19 mouse cellular contexts compared by ENCODE assay signal in genomic region chr7:45004546-45004945, GRCm38 (mm10). TPM values are rescaled to one million over a fixed set of nuclear protein-coding genes. Genes with fewer than 3 reads are reported as not detected.
DNase-seq lines count a peak whose midpoint lies in the region; ATAC-seq and TF ChIP-seq lines count a peak whose summit lies in the region.
"Had no signal": no experiment of that assay in that cellular context is flagged by ENCODE, and none has a peak within 500 bp of the region (broad histone marks: within the 10 kb centered on the region; RNA-seq: fewer than 3 reads in every experiment).

No protein-coding gene starts in this region.

- H3K79me2 ChIP-seq in heart, adult 2 months (replicated peaks; ENCODE audit: control insufficient read depth, insufficient read depth, low read length) = no peaks in the 10 kb centered on the region; the same call in 1 of the 2 replicates

- no peak for DNase-seq in heart, adult 2 months
- peak; percentile 55 for DNase-seq in kidney, postnatal 0 days (ENCODE audit: low spot score)
- DNase-seq in kidney, adult 2 months = no peak
- peak; percentile 52 for DNase-seq in 416B (ENCODE audit: low read depth)
- no peak for DNase-seq in limb, embryonic 10.5 days (ENCODE audit: low spot score)
- DNase-seq in forebrain, embryonic 11.5 days (ENCODE audit: low spot score) = no peak
- DNase-seq in left cerebral cortex, adult 9 months (ENCODE audit: low spot score in 2 of 2) = no peak
- DNase-seq: adrenal gland, postnatal 14 days; cerebellum, postnatal 25 days; right cerebral cortex, postnatal 4 days; thymus, postnatal 14 days had no signal

- no peaks in the 10 kb centered on the region for H3K9me3 ChIP-seq in heart, embryonic 14.5 days (ENCODE audit: control insufficient read depth, low read length)
- no peaks in the 10 kb centered on the region for H3K9me3 ChIP-seq in kidney, postnatal 0 days (replicated peaks; ENCODE audit: low read length)
- H3K9me3 ChIP-seq in limb, embryonic 10.5 days (replicated peaks) = no peaks in the 10 kb centered on the region
- H3K9me3 ChIP-seq in forebrain, embryonic 11.5 days (ENCODE audit: control insufficient read depth, low read length) = no peaks in the 10 kb centered on the region
- H3K9me3 ChIP-seq: embryonic facial prominence, embryonic 12.5 days; hindbrain, embryonic 12.5 days; midbrain, embryonic 13.5 days had no signal

- no peak for TF ChIP-seq POLR2A in heart, adult 2 months (IDR thresholded peaks at IDR 0.05; ENCODE audit: insufficient read depth, low read depth, low read length)
- TF ChIP-seq POLR2A in kidney, adult 2 months (IDR thresholded peaks at IDR 0.05; ENCODE audit: low read depth, low read length) = no peak

- H3K9ac ChIP-seq in heart, embryonic 14.5 days (ENCODE audit: low read length) = no peak overlapping the region
- H3K9ac ChIP-seq in heart, adult 2 months (ENCODE audit: low read depth, low read length) = no peak overlapping the region
- H3K9ac ChIP-seq in kidney, postnatal 0 days (ENCODE audit: low read depth, low read length) = no peak overlapping the region
- no peak overlapping the region for H3K9ac ChIP-seq in forebrain, embryonic 11.5 days (ENCODE audit: low read length)
- H3K9ac ChIP-seq: embryonic facial prominence, embryonic 12.5 days; hindbrain, embryonic 12.5 days; midbrain, embryonic 13.5 days had no signal

- H3K4me2 ChIP-seq in heart, embryonic 14.5 days (ENCODE audit: low read length) = no peak overlapping the region
- H3K4me2 ChIP-seq in kidney, postnatal 0 days (ENCODE audit: low read length) = no peak overlapping the region
- no peak overlapping the region for H3K4me2 ChIP-seq in forebrain, embryonic 11.5 days (ENCODE audit: low read depth, low read length, severe bottlenecking)
- H3K4me2 ChIP-seq: embryonic facial prominence, embryonic 12.5 days; hindbrain, embryonic 12.5 days; midbrain, embryonic 13.5 days had no signal

- H3K4me1 ChIP-seq in heart, embryonic 14.5 days (ENCODE audit: control insufficient read depth in 2 of 2, insufficient read depth in 2 of 2, low read length in 2 of 2) = peaks cover 4 to 13% of the 10 kb centered on the region in 2 experiments
- peaks cover 5% of the 10 kb centered on the region for H3K4me1 ChIP-seq in heart, adult 2 months (ENCODE audit: control insufficient read depth, insufficient read depth, low read length)
- H3K4me1 ChIP-seq in kidney, postnatal 0 days (replicated peaks; ENCODE audit: insufficient read depth, low read length) = peaks cover 8% of the 10 kb centered on the region; the same call in 1 of the 2 replicates
- peaks cover 2% of the 10 kb centered on the region; the same call in 1 of the 2 replicates for H3K4me1 ChIP-seq in kidney, adult 2 months (ENCODE audit: control insufficient read depth, insufficient read depth, low read length)
- H3K4me1 ChIP-seq in limb, embryonic 10.5 days = peaks cover 22% of the 10 kb centered on the region
- H3K4me1 ChIP-seq in forebrain, embryonic 11.5 days (replicated peaks; ENCODE audit: control insufficient read depth, insufficient read depth, low read length) = no peaks in the 10 kb centered on the region

- TF ChIP-seq EP300 in heart, adult 2 months (IDR thresholded peaks at IDR 0.05; ENCODE audit: insufficient read depth, low read depth, low read length) = no peak

- no peak for TF ChIP-seq CTCF in heart, adult 2 months (IDR thresholded peaks at IDR 0.05)
- no peak for TF ChIP-seq CTCF in kidney, postnatal 0 days (IDR thresholded peaks at IDR 0.05; ENCODE audit: low read depth)
- no peak for TF ChIP-seq CTCF in kidney, adult 2 months (conservative IDR thresholded peaks at IDR 0.05; ENCODE audit: insufficient read depth, insufficient read length, low read depth, low read length)

- ATAC-seq in heart, embryonic 14.5 days (ENCODE audit: insufficient number of reproducible peaks, insufficient read depth, low FRiP score, low read depth) = no peak
- ATAC-seq in kidney, postnatal 0 days (replicated peaks; ENCODE audit: low FRiP score, low read depth) = no peak
- no peak for ATAC-seq in forebrain, embryonic 11.5 days (replicated peaks; ENCODE audit: low FRiP score)
- ATAC-seq: activated CD4-positive, CD25-positive, alpha-beta regulatory T cell, adult 4 months; forebrain, embryonic 16.5 days; inflammation-experienced regulatory T-cells, adult 6 months; midbrain, embryonic 13.5 days; Patski had no signal

- WGBS in heart, embryonic 14.5 days = 47% methylated on average over 3 of the region's 3 CpGs
- WGBS in heart, adult 2 months = 33% methylated on average over 3 of the region's 3 CpGs
- 47% methylated on average over 3 of the region's 3 CpGs for WGBS in kidney, postnatal 0 days
- 64% methylated on average over 3 of the region's 3 CpGs for WGBS in kidney, adult 2 months
- WGBS in limb, embryonic 10.5 days = 55% methylated on average over 3 of the region's 3 CpGs
- WGBS in forebrain, embryonic 11.5 days = 90% methylated on average over 3 of the region's 3 CpGs

- H3K27ac ChIP-seq in heart, embryonic 14.5 days (replicated peaks in 1 of 2; ENCODE audit: control insufficient read depth in 1 of 2, insufficient read depth in 1 of 2, low read depth in 2 of 2, low read length in 2 of 2) = peak overlapping the region; percentile 35 to 45; a peak in 2 of 4 replicates
- no peak overlapping the region for H3K27ac ChIP-seq in heart, adult 2 months
- H3K27ac ChIP-seq in kidney, postnatal 0 days = no peak overlapping the region
- no peak overlapping the region for H3K27ac ChIP-seq in kidney, adult 2 months (ENCODE audit: insufficient read depth, low read depth, low read length)
- peak overlapping the region; percentile 32; the same call in 1 of the 2 replicates for H3K27ac ChIP-seq in limb, embryonic 10.5 days
- H3K27ac ChIP-seq in forebrain, embryonic 11.5 days (ENCODE audit: low read depth, low read length) = no peak overlapping the region
- H3K27ac ChIP-seq: embryonic facial prominence, embryonic 12.5 days; hindbrain, embryonic 12.5 days; midbrain, embryonic 13.5 days had no signal

- no peak overlapping the region for H3K4me3 ChIP-seq in heart, embryonic 14.5 days (ENCODE audit: control insufficient read depth in 1 of 2, insufficient read depth in 1 of 2, low read depth in 1 of 2, low read length in 2 of 2)
- no peak overlapping the region for H3K4me3 ChIP-seq in heart, adult 2 months
- no peak overlapping the region for H3K4me3 ChIP-seq in kidney, postnatal 0 days (replicated peaks; ENCODE audit: low read depth, low read length)
- no peak overlapping the region for H3K4me3 ChIP-seq in kidney, adult 2 months (ENCODE audit: insufficient read depth, low read depth, low read length)
- H3K4me3 ChIP-seq in limb, embryonic 10.5 days = 0 out of 2 replicates have a peak overlapping the region, but pooled peaks have one; percentile 15
- H3K4me3 ChIP-seq in forebrain, embryonic 11.5 days (ENCODE audit: low read depth, low read length) = no peak overlapping the region
- H3K4me3 ChIP-seq: embryonic facial prominence, embryonic 12.5 days; hindbrain, embryonic 12.5 days; midbrain, embryonic 13.5 days had no signal

- intact Hi-C loops in heart, adult 2 months (cut with DNase I) = no loop called here

- H3K27me3 ChIP-seq in heart, embryonic 14.5 days (ENCODE audit: control insufficient read depth, insufficient read depth, low read length) = no peaks in the 10 kb centered on the region
- no peaks in the 10 kb centered on the region for H3K27me3 ChIP-seq in heart, adult 2 months (ENCODE audit: control insufficient read depth, insufficient read depth, low read length)
- H3K27me3 ChIP-seq in kidney, postnatal 0 days (ENCODE audit: insufficient read depth, low read length) = no peaks in the 10 kb centered on the region
- no peaks in the 10 kb centered on the region for H3K27me3 ChIP-seq in kidney, adult 2 months (replicated peaks; ENCODE audit: control insufficient read depth, insufficient read depth, low read length)
- no peaks in the 10 kb centered on the region for H3K27me3 ChIP-seq in limb, embryonic 10.5 days (ENCODE audit: low read depth, poor library complexity, severe bottlenecking)
- H3K27me3 ChIP-seq in forebrain, embryonic 11.5 days (ENCODE audit: control insufficient read depth, insufficient read depth, low read length) = no peaks in the 10 kb centered on the region
- H3K27me3 ChIP-seq: embryonic facial prominence, embryonic 12.5 days; hindbrain, embryonic 12.5 days; midbrain, embryonic 13.5 days; Patski had no signal

- peaks cover 99% of the 10 kb centered on the region for H3K36me3 ChIP-seq in heart, embryonic 14.5 days (ENCODE audit: control insufficient read depth, insufficient read depth, low read length)
- H3K36me3 ChIP-seq in heart, adult 2 months (ENCODE audit: control insufficient read depth, insufficient read depth, low read length) = peaks cover 3% of the 10 kb centered on the region
- peaks cover 88% of the 10 kb centered on the region for H3K36me3 ChIP-seq in kidney, postnatal 0 days (ENCODE audit: insufficient read depth, low read length)
- peaks cover 4% of the 10 kb centered on the region for H3K36me3 ChIP-seq in kidney, adult 2 months (ENCODE audit: control insufficient read depth, insufficient read depth, low read length)
- peaks cover 100% of the 10 kb centered on the region for H3K36me3 ChIP-seq in limb, embryonic 10.5 days
- peaks cover 44% of the 10 kb centered on the region for H3K36me3 ChIP-seq in forebrain, embryonic 11.5 days (ENCODE audit: control insufficient read depth, insufficient read depth, low read length)

RNA-seq across cellular contexts. Expression of gene Bcl2l12, which starts 6.0 kb away (rescaled TPM):
- polyA plus RNA-seq in heart, embryonic 14.5 days (2014; fragmentation: Nextera tagmentation; extraction: Ambion mirVana) = 34.7 and 35.4 TPM in 2 replicates
- total RNA-seq in heart, adult 2 months (2021) = 10 to 100 TPM in 1 of 2 experiments, 1 to 10 TPM in 1; 9.5 to 11.5 TPM
- 16.8 and 19.2 TPM in 2 replicates for polyA plus RNA-seq in heart, adult 2 months (2012; rRNA removed)
- polyA plus RNA-seq in kidney, postnatal 0 days (2015; fragmentation: Nextera tagmentation; extraction: Ambion mirVana) = 42.8 and 43.4 TPM in 2 replicates
- polyA plus RNA-seq in kidney, adult 2 months (2012; rRNA removed) = 20.0 and 21.4 TPM in 2 replicates
- polyA plus RNA-seq in limb, embryonic 10.5 days (2016; fragmentation: Nextera tagmentation; extraction: Ambion mirVana) = 89.7 and 92.2 TPM in 2 replicates
- 70.6 and 74.9 TPM in 2 replicates for polyA plus RNA-seq in forebrain, embryonic 11.5 days (2014; fragmentation: Nextera tagmentation; extraction: Ambion mirVana)

RNA-seq across cellular contexts. Expression of gene Irf3, which starts 7.1 kb away (rescaled TPM):
- 57.6 and 60.9 TPM in 2 replicates for polyA plus RNA-seq in heart, embryonic 14.5 days (2014; fragmentation: Nextera tagmentation; extraction: Ambion mirVana)
- 10 to 100 TPM; 24.4 to 26.0 TPM for total RNA-seq in heart, adult 2 months (2021)
- 55.6 and 62.6 TPM in 2 replicates for polyA plus RNA-seq in heart, adult 2 months (2012; rRNA removed)
- polyA plus RNA-seq in kidney, postnatal 0 days (2015; fragmentation: Nextera tagmentation; extraction: Ambion mirVana) = 73.6 and 76.0 TPM in 2 replicates
- 105 and 107 TPM in 2 replicates for polyA plus RNA-seq in kidney, adult 2 months (2012; rRNA removed)
- polyA plus RNA-seq in limb, embryonic 10.5 days (2016; fragmentation: Nextera tagmentation; extraction: Ambion mirVana) = 74.7 and 75.0 TPM in 2 replicates
- polyA plus RNA-seq in forebrain, embryonic 11.5 days (2014; fragmentation: Nextera tagmentation; extraction: Ambion mirVana) = 75.3 and 86.0 TPM in 2 replicates

RNA-seq across cellular contexts. Expression of gene Scaf1, which starts 11.6 kb away (rescaled TPM):
- polyA plus RNA-seq in heart, embryonic 14.5 days (2014; fragmentation: Nextera tagmentation; extraction: Ambion mirVana) = 36.2 and 36.8 TPM in 2 replicates
- total RNA-seq in heart, adult 2 months (2021) = 10 to 100 TPM; 45.5 to 46.6 TPM
- 33.9 and 36.0 TPM in 2 replicates for polyA plus RNA-seq in heart, adult 2 months (2012; rRNA removed)
- polyA plus RNA-seq in kidney, postnatal 0 days (2015; fragmentation: Nextera tagmentation; extraction: Ambion mirVana) = 25.6 and 27.3 TPM in 2 replicates
- 38.8 and 41.1 TPM in 2 replicates for polyA plus RNA-seq in kidney, adult 2 months (2012; rRNA removed)
- polyA plus RNA-seq in limb, embryonic 10.5 days (2016; fragmentation: Nextera tagmentation; extraction: Ambion mirVana) = 47.8 and 50.6 TPM in 2 replicates
- polyA plus RNA-seq in forebrain, embryonic 11.5 days (2014; fragmentation: Nextera tagmentation; extraction: Ambion mirVana) = 59.9 and 60.2 TPM in 2 replicates

RNA-seq across cellular contexts. Expression of gene Rras, which starts 13.2 kb away (rescaled TPM):
- polyA plus RNA-seq in heart, embryonic 14.5 days (2014; fragmentation: Nextera tagmentation; extraction: Ambion mirVana) = 98.6 and 108 TPM in 2 replicates
- total RNA-seq in heart, adult 2 months (2021) = 10 to 100 TPM; 40.9 to 44.3 TPM
- 107 and 114 TPM in 2 replicates for polyA plus RNA-seq in heart, adult 2 months (2012; rRNA removed)
- 47.6 and 53.0 TPM in 2 replicates for polyA plus RNA-seq in kidney, postnatal 0 days (2015; fragmentation: Nextera tagmentation; extraction: Ambion mirVana)
- 82.3 and 84.1 TPM in 2 replicates for polyA plus RNA-seq in kidney, adult 2 months (2012; rRNA removed)
- polyA plus RNA-seq in limb, embryonic 10.5 days (2016; fragmentation: Nextera tagmentation; extraction: Ambion mirVana) = 15.6 and 18.3 TPM in 2 replicates
- 15.5 and 16.6 TPM in 2 replicates for polyA plus RNA-seq in forebrain, embryonic 11.5 days (2014; fragmentation: Nextera tagmentation; extraction: Ambion mirVana)

RNA-seq across cellular contexts. Expression of gene Prmt1, which starts 18.2 kb away (rescaled TPM):
- 134 and 145 TPM in 2 replicates for polyA plus RNA-seq in heart, embryonic 14.5 days (2014; fragmentation: Nextera tagmentation; extraction: Ambion mirVana)
- total RNA-seq in heart, adult 2 months (2021) = 10 to 100 TPM; 85.4 to 98.0 TPM
- 96.7 and 139 TPM in 2 replicates for polyA plus RNA-seq in heart, adult 2 months (2012; rRNA removed)
- polyA plus RNA-seq in kidney, postnatal 0 days (2015; fragmentation: Nextera tagmentation; extraction: Ambion mirVana) = 414 and 449 TPM in 2 replicates
- polyA plus RNA-seq in kidney, adult 2 months (2012; rRNA removed) = 89.9 and 95.4 TPM in 2 replicates
- polyA plus RNA-seq in limb, embryonic 10.5 days (2016; fragmentation: Nextera tagmentation; extraction: Ambion mirVana) = 979 and 1,027 TPM in 2 replicates
- 286 and 301 TPM in 2 replicates for polyA plus RNA-seq in forebrain, embryonic 11.5 days (2014; fragmentation: Nextera tagmentation; extraction: Ambion mirVana)

Comparison
In these comparisons a context has a peak if more than half of its experiments do, and no peak if none do; other contexts are left out.
1. H3K27ac ChIP-seq: peak in heart, embryonic 14.5 days (2 of 2) and limb, embryonic 10.5 days (single experiment); none in heart, adult 2 months (single experiment), kidney, postnatal 0 days (single experiment), kidney, adult 2 months (single experiment) and forebrain, embryonic 11.5 days (single experiment).
2. DNase-seq: peak in kidney, postnatal 0 days (single experiment) and 416B (single experiment); none in heart, adult 2 months (0 of 2), kidney, adult 2 months (single experiment), limb, embryonic 10.5 days (single experiment), forebrain, embryonic 11.5 days (single experiment) and left cerebral cortex, adult 9 months (0 of 2).